Mouse (Mus musculus) lung, embryonic 16.5 days (tissue): Measurements from ENCODE around the gene Arl2. TPM values are rescaled to one million over a fixed set of nuclear protein-coding genes. Genes with fewer than 3 reads are reported as not detected.

Experiments
- ATAC-seq: fragments of 200-750 bp; cut with Nextera tagmentation; 2 replicates; pipeline ENCODE4 v1.8.0; 2017; ENCODE audit warnings: low read depth, mild to moderate bottlenecking, moderate library complexity
- H3K27ac ChIP-seq: fragments of 300-500 bp; sonication (generic); 2 replicates; pipeline ENCODE4 v1.5.1; 2014; ENCODE audit warnings: mild to moderate bottlenecking, control low read depth, low read length
- H3K27me3 ChIP-seq: fragments of 300-500 bp; sonication (generic); 2 replicates; pipeline ENCODE4 v1.6.1; 2014; ENCODE audit warnings: low read depth, low read length, mixed read lengths; ENCODE audit not compliant: control insufficient read depth, insufficient read depth
- H3K36me3 ChIP-seq: fragments of 300-500 bp; sonication (generic); 2 replicates; pipeline ENCODE4 v1.6.1; 2014; ENCODE audit warnings: low read length; ENCODE audit not compliant: control insufficient read depth, insufficient read depth
- H3K4me1 ChIP-seq: fragments of 300-500 bp; sonication (generic); replicated peaks from 2 replicates; pipeline ENCODE4 v1.6.1; 2014; ENCODE audit warnings: low read length, mixed read lengths; ENCODE audit not compliant: control insufficient read depth, insufficient read depth
- H3K4me2 ChIP-seq: fragments of 300-500 bp; sonication (generic); 2 replicates; pipeline ENCODE4 v1.6.1; 2014; ENCODE audit warnings: low read depth, low read length, control low read depth
- H3K4me3 ChIP-seq: fragments of 300-500 bp; sonication (generic); 2 replicates; pipeline ENCODE4 v1.5.1; 2014; ENCODE audit warnings: mild to moderate bottlenecking, low read length, control low read depth
- H3K9ac ChIP-seq: fragments of 300-500 bp; sonication (generic); 2 replicates; pipeline ENCODE4 v1.6.1; 2014; ENCODE audit warnings: low read length, control low read depth
- H3K9me3 ChIP-seq: fragments of 300-500 bp; sonication (generic); 2 replicates; pipeline ENCODE4 v1.6.1; 2016; ENCODE audit warnings: low read length; ENCODE audit not compliant: control insufficient read depth
- WGBS: fragments of 180-500 bp; shearing (Covaris S2); extraction: QIAGEN DNeasy Blood & Tissue Kit; methylation state at CpG from one replicate; pipeline ENCODE4 v1.1.7; 2014; 5-methylcytosine and 5-hydroxymethylcytosine counted together
- polyA plus RNA-seq: library from polyadenylated mRNA; unstranded; fragments of >200 nt; fragmentation: Nextera tagmentation; extraction: Ambion mirVana; gene quantifications from 2 replicates; pipeline ENCODE4 v1.2.1, GENCODE M21; 2015

Arl2 gene
- 95.2 and 95.7 TPM in 2 replicates for polyA plus RNA-seq

- Histone ChIP-seq H3K9me3 (peaks cover 2% of the 10 kb centered on the region; the same call in 1 of the 2 replicates), H3K9ac (peak within 1 kb of the TSS; percentile 91), H3K36me3 (0 out of 2 replicates have a peak, but pooled peaks cover 2% of the 10 kb centered on the region), H3K27me3 (no peaks in the 10 kb centered on the region), H3K4me1 (peaks cover 12% of the 10 kb centered on the region), H3K27ac (peak within 1 kb of the TSS; percentile 98), H3K4me2 (peak within 1 kb of the TSS; percentile 91), H3K4me3 (peak within 1 kb of the TSS; percentile 80)
- WGBS: 0% methylated on average over 15 of the region's 15 CpGs
- ATAC-seq: peak; percentile 83
Observed at GRCm38 (mm10) chr19:6141394-6141749, at the start of gene Arl2. Gene Arl2, minus strand, starts transcription at chr19:6141548.

DNA sequence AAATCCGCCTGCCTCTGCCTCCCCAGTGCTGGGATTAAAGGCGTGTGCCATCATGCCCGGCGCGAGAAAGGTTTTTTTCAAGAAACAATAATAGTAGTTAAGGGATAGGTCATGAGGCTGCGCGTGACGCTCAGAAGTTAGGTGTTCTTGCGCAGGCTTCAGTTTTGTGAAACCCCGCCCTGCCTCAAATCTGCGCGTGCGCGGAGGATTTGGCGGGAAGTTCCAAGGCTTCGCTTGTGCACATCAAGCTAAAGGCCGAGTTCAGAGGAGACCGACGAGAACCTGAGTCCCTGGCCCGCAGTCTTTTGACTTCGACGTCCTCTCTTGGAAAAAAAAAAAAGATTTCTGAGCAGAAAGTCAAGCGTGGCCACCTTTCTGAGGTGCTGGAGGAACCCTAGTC is 42.8 kb upstream of the Arl2 start, which contains the start of gene Majin:
TSS of gene Majin (plus strand) at position 258 of the 400 bp plus-strand sequence.
- H3K4me2 ChIP-seq: no peak within 1 kb of the TSS
- H3K36me3 ChIP-seq: no peaks in the 10 kb centered on the region
- no peaks in the 10 kb centered on the region for H3K27me3 ChIP-seq
- H3K27ac ChIP-seq: no peak within 1 kb of the TSS
- H3K9ac ChIP-seq: no peak within 1 kb of the TSS
- ATAC-seq: no peak
- no peaks in the 10 kb centered on the region for H3K4me1 ChIP-seq
- no peak within 1 kb of the TSS for H3K4me3 ChIP-seq
- 80% methylated on average over 23 of the region's 23 CpGs for WGBS
- no peaks in the 10 kb centered on the region for H3K9me3 ChIP-seq

DNA sequence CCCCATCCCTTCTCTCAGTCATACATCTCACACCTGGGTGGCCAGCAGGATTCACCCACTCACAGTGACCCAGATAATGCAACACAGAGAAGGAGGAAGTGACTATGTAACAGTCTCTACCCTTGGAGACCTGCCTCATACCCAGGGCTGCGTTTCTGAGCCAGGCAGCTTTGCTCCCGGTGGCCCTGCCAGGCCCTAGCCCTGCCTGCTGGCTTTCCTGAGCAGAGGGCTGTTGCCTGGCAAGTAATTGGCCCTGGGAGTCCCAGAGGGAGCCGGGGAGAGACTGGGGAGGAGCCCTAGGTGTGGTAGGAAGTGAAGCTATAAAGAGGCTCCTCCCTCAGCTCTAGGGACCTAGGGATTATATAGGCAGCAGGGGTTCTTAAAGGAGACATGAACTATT is 41.2 kb upstream of the Arl2 start:
- H3K4me3 ChIP-seq: no peak overlapping the region
- no peak overlapping the region for H3K27ac ChIP-seq
- WGBS: 22% methylated on average over 3 of the region's 3 CpGs
- no peak overlapping the region for H3K9ac ChIP-seq
- no peaks in the 10 kb centered on the region for H3K27me3 ChIP-seq
- no peaks in the 10 kb centered on the region for H3K36me3 ChIP-seq
- ATAC-seq: no peak
- H3K4me1 ChIP-seq: no peaks in the 10 kb centered on the region
- no peak overlapping the region for H3K4me2 ChIP-seq
- H3K9me3 ChIP-seq: no peaks in the 10 kb centered on the region

- H3K9me3 ChIP-seq: no peaks in the 10 kb centered on the region
- no peak overlapping the region for H3K4me2 ChIP-seq
- H3K27ac ChIP-seq: no peak overlapping the region
- ATAC-seq: no peak
- H3K9ac ChIP-seq: no peak overlapping the region
- no peaks in the 10 kb centered on the region for H3K4me1 ChIP-seq
- no peak overlapping the region for H3K4me3 ChIP-seq
- H3K36me3 ChIP-seq: no peaks in the 10 kb centered on the region
- WGBS: 12% methylated on average over 5 of the region's 5 CpGs
- H3K27me3 ChIP-seq: no peaks in the 10 kb centered on the region
Observed at GRCm38 (mm10) chr19:6181629-6182028, 40.3 kb upstream of the Arl2 start.

- Histone ChIP-seq H3K4me1 (no peaks in the 10 kb centered on the region), H3K4me3 (no peak overlapping the region), H3K4me2 (no peak overlapping the region), H3K9me3 (no peaks in the 10 kb centered on the region), H3K27ac (no peak overlapping the region), H3K36me3 (no peaks in the 10 kb centered on the region), H3K27me3 (no peaks in the 10 kb centered on the region), H3K9ac (no peak overlapping the region)
- no peak for ATAC-seq
- 93% methylated on average over 3 of the region's 6 CpGs for WGBS
Observed at GRCm38 (mm10) chr19:6178775-6179174, 37.4 kb upstream of the Arl2 start.

GRCm38 (mm10) chr19:6174771-6175170 is 33.4 kb upstream of the Arl2 start:
- Histone ChIP-seq H3K27ac (no peak overlapping the region), H3K4me3 (no peak overlapping the region), H3K36me3 (no peaks in the 10 kb centered on the region), H3K4me2 (no peak overlapping the region), H3K9ac (no peak overlapping the region), H3K4me1 (no peaks in the 10 kb centered on the region), H3K27me3 (no peaks in the 10 kb centered on the region), H3K9me3 (no peaks in the 10 kb centered on the region)
- 16% methylated on average over 5 of the region's 5 CpGs for WGBS
- no peak for ATAC-seq

- WGBS: 74% methylated on average over 8 of the region's 8 CpGs
- no peak for ATAC-seq
- Histone ChIP-seq H3K9me3 (no peaks in the 10 kb centered on the region), H3K36me3 (no peaks in the 10 kb centered on the region), H3K4me2 (no peak overlapping the region), H3K27me3 (no peaks in the 10 kb centered on the region), H3K9ac (no peak overlapping the region), H3K4me1 (no peaks in the 10 kb centered on the region), H3K4me3 (no peak overlapping the region), H3K27ac (no peak overlapping the region)
Observed at GRCm38 (mm10) chr19:6171215-6171614, 29.9 kb upstream of the Arl2 start.

- no peaks in the 10 kb centered on the region for H3K9me3 ChIP-seq
- H3K4me2 ChIP-seq: no peak overlapping the region
- 79% methylated on average over 4 of the region's 4 CpGs for WGBS
- no peaks in the 10 kb centered on the region; the same call in 1 of the 2 replicates for H3K4me1 ChIP-seq
- H3K9ac ChIP-seq: no peak overlapping the region
- no peak overlapping the region for H3K27ac ChIP-seq
- no peaks in the 10 kb centered on the region for H3K36me3 ChIP-seq
- ATAC-seq: no peak
- H3K27me3 ChIP-seq: no peaks in the 10 kb centered on the region
- no peak overlapping the region for H3K4me3 ChIP-seq
Observed at GRCm38 (mm10) chr19:6166750-6167149, 25.4 kb upstream of the Arl2 start.

- no peak overlapping the region for H3K27ac ChIP-seq
- H3K36me3 ChIP-seq: no peaks in the 10 kb centered on the region
- no peak for ATAC-seq
- H3K4me1 ChIP-seq: no peaks in the 10 kb centered on the region; the same call in 1 of the 2 replicates
- no peaks in the 10 kb centered on the region for H3K27me3 ChIP-seq
- H3K4me3 ChIP-seq: no peak overlapping the region
- WGBS: 38% methylated on average over 10 of the region's 10 CpGs
- H3K9ac ChIP-seq: no peak overlapping the region
- H3K4me2 ChIP-seq: peak overlapping the region; percentile 9; the same call in 1 of the 2 replicates
- H3K9me3 ChIP-seq: no peaks in the 10 kb centered on the region
Observed at GRCm38 (mm10) chr19:6163872-6164547, 22.7 kb upstream of the Arl2 start.
